Mouse (Mus musculus): ENCODE measurements around the gene Kmt2c. TPM values are rescaled to one million over a fixed set of nuclear protein-coding genes. Genes with fewer than 3 reads are reported as not detected.

The Kmt2c gene
- polyA plus RNA-seq, 1 experiment from 2014 or later, result 5.3 TPM

GRCm38 (mm10) chr5:25268258-25268888 is 230.2 kb downstream of the Kmt2c start:
- no peak overlapping the region for H3K4me2 ChIP-seq (ENCODE audit: low read depth, low read length)
- H3K27ac ChIP-seq (ENCODE audit: low read length), result no peak overlapping the region
- H3K4me3 ChIP-seq (ENCODE audit: low read depth, low read length), result no peak overlapping the region
- ATAC-seq (ENCODE audit: low read depth), result no peak
- no peaks in the 10 kb centered on the region for H3K4me1 ChIP-seq (ENCODE audit: control insufficient read depth, low read depth, low read length)
- H3K9ac ChIP-seq (ENCODE audit: low read depth, low read length), result no peak overlapping the region
- no peaks in the 10 kb centered on the region for H3K27me3 ChIP-seq (ENCODE audit: control insufficient read depth, insufficient read depth, low read depth, low read length)
- 0 out of 2 replicates have a peak, but pooled peaks cover 3% of the 10 kb centered on the region for H3K36me3 ChIP-seq (ENCODE audit: control insufficient read depth, insufficient read depth)
- 87% methylated on average over 4 of the region's 4 CpGs for WGBS (ENCODE audit: insufficient replicate concordance)
- no peaks in the 10 kb centered on the region for H3K9me3 ChIP-seq (replicated peaks; ENCODE audit: control insufficient read depth, low read length)

GRCm38 (mm10) chr5:25262266-25262665 is 236.3 kb downstream of the Kmt2c start:
- H3K4me2 ChIP-seq (ENCODE audit: low read depth, low read length), result no peak overlapping the region
- no peak overlapping the region for H3K9ac ChIP-seq (ENCODE audit: low read depth, low read length)
- H3K9me3 ChIP-seq (replicated peaks; ENCODE audit: control insufficient read depth, low read length), result no peaks in the 10 kb centered on the region
- ATAC-seq (ENCODE audit: low read depth), result no peak
- no peak overlapping the region for H3K27ac ChIP-seq (ENCODE audit: low read length)
- no peak overlapping the region for H3K4me3 ChIP-seq (ENCODE audit: low read depth, low read length)
- WGBS (ENCODE audit: insufficient replicate concordance), result 63% methylated on average over 7 of the region's 7 CpGs
- H3K4me1 ChIP-seq (ENCODE audit: control insufficient read depth, low read depth, low read length), result no peaks in the 10 kb centered on the region
- no peaks in the 10 kb centered on the region for H3K27me3 ChIP-seq (ENCODE audit: control insufficient read depth, insufficient read depth, low read depth, low read length)
- H3K36me3 ChIP-seq (ENCODE audit: control insufficient read depth, insufficient read depth), result 0 out of 2 replicates have a peak, but pooled peaks cover 3% of the 10 kb centered on the region

GRCm38 (mm10) chr5:25261452-25261851 is 237.1 kb downstream of the Kmt2c start:
- H3K36me3 ChIP-seq (ENCODE audit: control insufficient read depth, insufficient read depth), result 0 out of 2 replicates have a peak, but pooled peaks cover 3% of the 10 kb centered on the region
- H3K4me3 ChIP-seq (ENCODE audit: low read depth, low read length), result no peak overlapping the region
- H3K9ac ChIP-seq (ENCODE audit: low read depth, low read length), result no peak overlapping the region
- H3K9me3 ChIP-seq (replicated peaks; ENCODE audit: control insufficient read depth, low read length), result no peaks in the 10 kb centered on the region
- H3K4me1 ChIP-seq (ENCODE audit: control insufficient read depth, low read depth, low read length), result no peaks in the 10 kb centered on the region
- no peak overlapping the region for H3K4me2 ChIP-seq (ENCODE audit: low read depth, low read length)
- no peaks in the 10 kb centered on the region for H3K27me3 ChIP-seq (ENCODE audit: control insufficient read depth, insufficient read depth, low read depth, low read length)
- WGBS (ENCODE audit: insufficient replicate concordance), result 69% methylated on average over 6 of the region's 6 CpGs
- no peak for ATAC-seq (ENCODE audit: low read depth)
- no peak overlapping the region for H3K27ac ChIP-seq (ENCODE audit: low read length)

- Histone ChIP-seq H3K36me3 (ENCODE audit: control insufficient read depth, insufficient read depth) (no peaks in the 10 kb centered on the region), H3K4me1 (ENCODE audit: control insufficient read depth, low read depth, low read length) (no peaks in the 10 kb centered on the region; the same call in 1 of the 2 replicates), H3K9ac (ENCODE audit: low read depth, low read length) (no peak overlapping the region), H3K4me2 (ENCODE audit: low read depth, low read length) (no peak overlapping the region), H3K9me3 (replicated peaks; ENCODE audit: control insufficient read depth, low read length) (no peaks in the 10 kb centered on the region), H3K4me3 (ENCODE audit: low read depth, low read length) (no peak overlapping the region), H3K27me3 (ENCODE audit: control insufficient read depth, insufficient read depth, low read depth, low read length) (no peaks in the 10 kb centered on the region), H3K27ac (ENCODE audit: low read length) (no peak overlapping the region)
- no peak for ATAC-seq (ENCODE audit: low read depth)
- WGBS (ENCODE audit: insufficient replicate concordance), result 72% methylated on average over 2 of the region's 2 CpGs
Observed at GRCm38 (mm10) chr5:25256686-25257085, 241.9 kb downstream of the Kmt2c start.

- Histone ChIP-seq H3K36me3 (ENCODE audit: control insufficient read depth, insufficient read depth) (no peaks in the 10 kb centered on the region), H3K9me3 (replicated peaks; ENCODE audit: control insufficient read depth, low read length) (no peaks in the 10 kb centered on the region), H3K9ac (ENCODE audit: low read depth, low read length) (no peak overlapping the region), H3K27me3 (ENCODE audit: control insufficient read depth, insufficient read depth, low read depth, low read length) (no peaks in the 10 kb centered on the region), H3K4me3 (ENCODE audit: low read depth, low read length) (no peak overlapping the region), H3K27ac (ENCODE audit: low read length) (no peak overlapping the region), H3K4me2 (ENCODE audit: low read depth, low read length) (no peak overlapping the region), H3K4me1 (ENCODE audit: control insufficient read depth, low read depth, low read length) (no peaks in the 10 kb centered on the region; the same call in 1 of the 2 replicates)
- WGBS (ENCODE audit: insufficient replicate concordance), result 64% methylated on average over 4 of the region's 4 CpGs
- no peak for ATAC-seq (ENCODE audit: low read depth)
Observed at GRCm38 (mm10) chr5:25254491-25254890, 244.1 kb downstream of the Kmt2c start.

- Histone ChIP-seq H3K36me3 (ENCODE audit: control insufficient read depth, insufficient read depth) (no peaks in the 10 kb centered on the region), H3K9ac (ENCODE audit: low read depth, low read length) (no peak overlapping the region), H3K9me3 (replicated peaks; ENCODE audit: control insufficient read depth, low read length) (no peaks in the 10 kb centered on the region), H3K4me2 (ENCODE audit: low read depth, low read length) (no peak overlapping the region), H3K27me3 (ENCODE audit: control insufficient read depth, insufficient read depth, low read depth, low read length) (no peaks in the 10 kb centered on the region), H3K27ac (ENCODE audit: low read length) (no peak overlapping the region; the same call in 1 of the 2 replicates), H3K4me1 (ENCODE audit: control insufficient read depth, low read depth, low read length) (no peaks in the 10 kb centered on the region; the same call in 1 of the 2 replicates), H3K4me3 (ENCODE audit: low read depth, low read length) (no peak overlapping the region)
- WGBS (ENCODE audit: insufficient replicate concordance), result 66% methylated on average over 8 of the region's 8 CpGs
- ATAC-seq (ENCODE audit: low read depth), result no peak
Observed at GRCm38 (mm10) chr5:25252825-25253544, 245.6 kb downstream of the Kmt2c start.

- H3K9me3 ChIP-seq (replicated peaks; ENCODE audit: control insufficient read depth, low read length), result no peaks in the 10 kb centered on the region
- H3K27me3 ChIP-seq (ENCODE audit: control insufficient read depth, insufficient read depth, low read depth, low read length), result no peaks in the 10 kb centered on the region
- H3K4me2 ChIP-seq (ENCODE audit: low read depth, low read length), result no peak overlapping the region
- ATAC-seq (ENCODE audit: low read depth), result peak; percentile 72
- peak overlapping the region; percentile 72 for H3K27ac ChIP-seq (ENCODE audit: low read length)
- WGBS (ENCODE audit: insufficient replicate concordance), result 54% methylated on average over 2 of the region's 2 CpGs
- H3K36me3 ChIP-seq (ENCODE audit: control insufficient read depth, insufficient read depth), result no peaks in the 10 kb centered on the region
- no peak overlapping the region for H3K9ac ChIP-seq (ENCODE audit: low read depth, low read length)
- H3K4me1 ChIP-seq (ENCODE audit: control insufficient read depth, low read depth, low read length), result no peaks in the 10 kb centered on the region; the same call in 1 of the 2 replicates
- H3K4me3 ChIP-seq (ENCODE audit: low read depth, low read length), result no peak overlapping the region
Observed at GRCm38 (mm10) chr5:25252423-25252822, 246.2 kb downstream of the Kmt2c start.

GRCm38 (mm10) chr5:25247036-25247435 is 251.5 kb downstream of the Kmt2c start:
- Histone ChIP-seq H3K4me2 (ENCODE audit: low read depth, low read length) (peak overlapping the region; percentile 11; the same call in 1 of the 2 replicates), H3K36me3 (ENCODE audit: control insufficient read depth, insufficient read depth) (no peaks in the 10 kb centered on the region), H3K27me3 (ENCODE audit: control insufficient read depth, insufficient read depth, low read depth, low read length) (no peaks in the 10 kb centered on the region), H3K27ac (ENCODE audit: low read length) (peak overlapping the region; percentile 64), H3K9me3 (replicated peaks; ENCODE audit: control insufficient read depth, low read length) (no peaks in the 10 kb centered on the region), H3K4me3 (ENCODE audit: low read depth, low read length) (no peak overlapping the region), H3K9ac (ENCODE audit: low read depth, low read length) (no peak overlapping the region), H3K4me1 (ENCODE audit: control insufficient read depth, low read depth, low read length) (no peaks in the 10 kb centered on the region)
- WGBS (ENCODE audit: insufficient replicate concordance), result 44% methylated on average over 3 of the region's 3 CpGs
- ATAC-seq (ENCODE audit: low read depth), result peak; percentile 64

- H3K36me3 ChIP-seq (ENCODE audit: control insufficient read depth, insufficient read depth), result no peaks in the 10 kb centered on the region
- no peaks in the 10 kb centered on the region for H3K9me3 ChIP-seq (replicated peaks; ENCODE audit: control insufficient read depth, low read length)
- H3K4me1 ChIP-seq (ENCODE audit: control insufficient read depth, low read depth, low read length), result no peaks in the 10 kb centered on the region
- H3K27ac ChIP-seq (ENCODE audit: low read length), result no peak overlapping the region
- 40% methylated on average over 1 of the region's 1 CpGs for WGBS (ENCODE audit: insufficient replicate concordance)
- H3K4me2 ChIP-seq (ENCODE audit: low read depth, low read length), result no peak overlapping the region
- no peak for ATAC-seq (ENCODE audit: low read depth)
- no peak overlapping the region for H3K4me3 ChIP-seq (ENCODE audit: low read depth, low read length)
- H3K9ac ChIP-seq (ENCODE audit: low read depth, low read length), result no peak overlapping the region
- H3K27me3 ChIP-seq (ENCODE audit: control insufficient read depth, insufficient read depth, low read depth, low read length), result no peaks in the 10 kb centered on the region
Observed at GRCm38 (mm10) chr5:25246473-25246865, 252.1 kb downstream of the Kmt2c start.
